Mouse (Mus musculus) adrenal gland, adult (tissue): ENCODE results near the gene Cul1.
"Not testable (repeated sequence)": the region's sequence is repeated elsewhere in the genome, so short reads cannot be mapped to it uniquely, and the experiment has no call there.

Experiments used
- DNase-seq, 2 experiments: peaks; one replicate each; pipeline ENCODE4 v3.0.0; 2022 to 2023; ENCODE audit warnings: low spot score in 1 of 2; ENCODE audit not compliant: inconsistent age in 2 of 2

Gene Cul1

DNA sequence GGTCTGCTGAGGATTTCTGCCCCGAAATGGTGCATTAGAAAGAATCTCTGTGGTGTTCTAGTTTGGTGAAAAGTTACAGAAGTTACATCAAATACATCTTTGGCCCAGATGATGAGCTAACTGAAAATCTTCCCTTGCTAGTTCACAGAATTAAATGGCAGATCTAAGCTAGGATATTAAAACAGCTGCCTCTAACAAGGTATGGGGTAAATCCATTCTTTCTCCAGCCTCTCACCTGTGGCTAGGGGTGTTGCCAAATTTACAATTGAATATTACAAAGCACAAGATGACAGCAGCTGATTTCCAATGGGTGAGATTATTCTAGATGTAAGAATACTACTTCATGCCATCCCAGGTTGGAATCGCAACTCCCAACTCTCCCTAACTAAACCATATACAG lies at the start of gene Cul1:
TSS of gene Cul1 (plus strand) at position 301 of the 400 bp plus-strand sequence.
- DNase-seq: no peak

DNA sequence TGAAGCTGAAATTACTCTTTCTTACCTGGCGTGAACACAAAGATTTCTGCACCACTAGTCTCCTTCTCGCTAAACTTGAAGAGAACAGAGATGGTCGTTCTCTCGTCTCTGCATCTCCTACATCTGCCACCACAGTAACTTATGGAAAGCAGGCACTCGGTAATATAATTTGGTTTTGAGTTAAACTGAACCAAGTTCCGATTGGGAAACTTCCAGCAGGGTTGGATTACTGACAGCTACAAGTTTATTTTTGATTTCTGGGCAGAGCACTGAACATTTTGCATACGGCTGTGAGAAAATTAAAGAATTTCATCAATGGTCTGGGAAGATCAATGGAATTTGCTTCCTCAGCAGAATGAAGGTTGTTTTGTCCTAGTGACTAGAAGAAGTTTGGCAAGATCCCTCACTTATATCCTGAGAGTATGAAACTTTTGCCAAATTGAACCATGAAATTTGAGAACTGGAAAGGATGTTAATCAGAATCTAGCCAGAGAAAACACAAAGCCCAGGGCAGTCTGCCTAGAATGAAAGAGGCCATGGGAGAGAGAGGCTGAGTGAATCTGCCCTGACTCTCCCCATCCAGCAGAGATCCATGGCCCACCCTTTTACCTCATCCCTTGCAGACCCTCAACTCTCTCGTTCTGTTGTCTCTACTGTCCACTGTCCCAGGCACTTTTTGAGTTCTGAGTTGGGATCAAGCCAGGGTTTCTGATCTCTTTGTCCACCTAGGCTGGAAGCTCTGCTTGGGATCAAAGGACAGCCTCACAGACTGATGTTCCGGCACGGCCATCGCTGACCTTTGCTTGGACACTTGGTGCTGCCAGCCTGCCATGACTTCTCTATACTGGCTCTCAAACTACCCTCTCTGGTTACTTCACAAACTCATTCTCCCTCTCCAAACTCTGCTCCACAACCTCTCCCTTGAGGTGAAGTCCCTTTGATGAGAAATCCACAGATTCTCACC lies 48.5 kb upstream of the Cul1 start:
- no peak for DNase-seq

DNA sequence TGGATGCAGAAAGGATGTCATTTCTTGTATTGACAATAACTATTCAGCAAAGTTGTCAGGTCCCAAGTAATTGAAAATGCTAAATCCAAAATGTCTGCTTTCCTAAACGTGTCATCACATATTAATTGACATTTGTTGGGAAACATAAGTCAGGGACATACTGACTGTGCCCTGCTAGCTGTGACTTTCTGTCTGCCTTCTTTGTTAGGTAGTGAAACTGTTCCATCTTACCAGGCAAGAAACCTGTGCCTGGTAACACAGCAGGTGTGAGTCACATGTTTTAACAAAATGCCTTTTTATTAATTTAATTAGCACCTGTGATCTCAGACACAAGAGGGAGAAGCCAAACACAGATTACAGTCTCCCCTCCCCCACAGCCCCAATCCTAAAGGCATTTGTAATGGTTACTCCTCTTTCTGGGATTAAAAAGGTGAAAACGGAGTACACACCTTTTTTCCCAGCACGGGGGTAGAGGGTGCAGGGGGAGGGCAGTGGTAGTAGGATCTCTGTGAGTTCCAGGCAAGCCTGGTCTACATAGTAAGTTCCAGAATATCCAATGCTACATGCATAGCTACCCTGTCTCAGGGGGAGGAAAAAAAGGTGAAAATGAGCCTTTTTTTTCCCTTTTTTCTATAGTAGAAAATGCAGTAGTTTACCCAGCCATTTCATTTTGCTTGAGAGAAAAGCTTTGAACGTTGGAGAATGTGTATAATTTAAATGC lies 40.2 kb upstream of the Cul1 start:
- DNase-seq: no peak

DNA sequence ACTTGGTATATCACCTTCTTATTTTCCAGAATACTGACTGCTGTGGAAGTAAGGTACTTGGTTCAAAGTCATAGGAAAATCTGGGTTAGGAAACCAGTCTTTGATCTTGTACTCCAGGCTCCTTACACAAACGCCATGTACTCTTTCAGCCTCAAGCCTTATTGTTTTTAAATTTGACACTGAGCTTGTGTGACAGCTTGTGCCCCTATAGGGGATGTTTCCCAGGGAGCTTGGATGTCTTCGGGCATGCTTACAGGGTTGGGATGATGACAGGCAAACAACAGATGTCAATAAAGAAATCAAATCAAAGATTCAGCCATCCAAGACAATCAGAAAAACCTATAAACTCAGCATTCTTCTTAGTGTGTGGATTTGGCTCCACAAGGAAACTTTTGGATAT lies 39.5 kb upstream of the Cul1 start:
- DNase-seq: no peak

DNA sequence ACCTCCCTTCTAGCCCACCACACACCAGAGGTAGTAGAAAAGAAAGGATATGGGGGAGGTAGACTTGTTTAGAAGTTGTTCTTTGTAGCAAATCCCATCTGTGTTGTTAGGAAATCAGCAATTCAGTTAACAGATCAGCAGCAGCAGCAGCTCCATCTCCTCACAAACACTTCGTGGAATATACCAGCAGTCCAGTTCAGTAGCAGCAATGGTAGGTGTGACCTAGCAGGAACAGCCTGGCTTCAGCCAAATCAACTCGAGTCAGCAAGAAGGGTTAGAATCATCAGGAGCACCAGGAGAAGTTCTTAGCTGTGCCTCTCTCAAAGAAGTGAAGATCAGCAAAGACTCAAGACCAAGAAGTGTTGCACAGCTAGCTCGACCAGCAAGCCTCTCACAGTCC lies 34.5 kb upstream of the Cul1 start:
- DNase-seq: no peak

DNA sequence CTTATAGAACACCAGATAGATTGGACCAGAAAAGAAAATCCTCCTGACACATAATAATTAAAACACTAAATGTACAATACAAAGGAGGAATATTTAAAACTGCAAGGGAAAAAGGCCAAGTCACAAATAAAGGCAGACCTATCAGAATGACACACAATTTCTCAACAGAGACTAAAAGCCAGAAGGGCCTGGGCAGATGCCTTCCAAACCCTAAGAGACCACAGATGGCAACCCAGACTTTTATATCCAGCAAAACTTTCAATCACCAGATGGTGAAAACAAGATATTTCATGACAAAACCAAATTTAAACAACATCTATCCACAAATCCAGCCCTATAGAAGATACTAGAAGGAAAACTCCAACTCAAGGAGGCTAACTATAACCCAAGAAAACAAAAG lies 33.0 kb upstream of the Cul1 start:
- DNase-seq: no peak

DNA sequence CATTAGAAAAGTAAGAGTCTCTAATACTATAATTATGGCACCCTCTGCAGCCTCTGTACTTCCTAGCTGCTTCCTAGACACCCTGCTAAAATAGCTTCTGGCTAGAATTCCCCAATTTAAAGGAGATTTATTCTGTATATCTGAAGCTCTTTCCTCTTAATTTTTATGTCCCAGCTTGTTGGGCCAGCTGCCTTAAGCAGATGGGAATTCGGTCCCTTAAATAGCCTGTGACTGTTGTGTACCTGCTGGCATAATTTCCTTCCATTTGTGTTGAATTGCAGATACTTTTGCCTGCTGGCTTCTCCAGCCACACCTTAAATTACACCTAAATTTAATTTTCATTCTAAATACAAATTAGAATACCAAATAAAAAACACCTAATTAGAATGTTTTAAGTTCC lies 32.0 kb upstream of the Cul1 start:
- DNase-seq: no peak

DNA sequence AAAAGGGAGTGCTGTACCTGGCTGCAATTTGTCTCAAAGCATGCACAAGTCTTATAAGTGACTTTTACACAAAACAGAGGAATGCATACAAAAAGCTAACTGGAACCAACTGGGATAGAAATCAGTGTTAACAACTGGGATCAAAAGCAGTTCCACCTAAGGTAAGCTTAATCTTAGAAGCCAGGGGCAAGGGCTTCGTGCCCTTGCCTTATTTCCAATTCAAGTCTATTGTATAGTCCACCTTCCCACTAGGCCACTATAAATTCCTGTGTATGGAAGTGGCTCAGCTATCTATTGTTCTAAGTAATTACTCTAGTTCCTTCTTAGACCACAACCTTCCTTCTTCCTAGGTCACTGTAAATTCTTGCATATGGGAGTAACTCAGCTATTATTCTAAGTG lies 27.1 kb upstream of the Cul1 start:
- no peak for DNase-seq

DNA sequence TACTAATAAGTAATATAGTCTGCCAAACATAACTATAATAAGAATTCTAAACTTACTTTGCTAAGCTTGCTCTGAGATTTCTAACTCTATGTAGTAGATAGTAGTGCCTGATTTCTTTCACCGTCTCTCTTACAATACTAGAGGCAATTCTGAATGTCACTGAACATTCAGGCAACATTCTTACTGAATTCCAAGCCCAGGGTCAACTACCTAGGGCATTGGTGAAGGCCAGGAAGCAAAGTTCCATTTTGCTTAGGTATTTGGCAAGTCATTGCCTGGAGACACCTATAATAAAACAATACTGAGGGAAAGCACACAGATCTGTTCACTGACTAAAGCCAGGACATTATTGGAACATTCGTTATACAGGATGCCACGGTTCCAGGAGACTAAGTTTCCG lies 26.6 kb upstream of the Cul1 start:
- not testable (repeated sequence) for DNase-seq

DNA sequence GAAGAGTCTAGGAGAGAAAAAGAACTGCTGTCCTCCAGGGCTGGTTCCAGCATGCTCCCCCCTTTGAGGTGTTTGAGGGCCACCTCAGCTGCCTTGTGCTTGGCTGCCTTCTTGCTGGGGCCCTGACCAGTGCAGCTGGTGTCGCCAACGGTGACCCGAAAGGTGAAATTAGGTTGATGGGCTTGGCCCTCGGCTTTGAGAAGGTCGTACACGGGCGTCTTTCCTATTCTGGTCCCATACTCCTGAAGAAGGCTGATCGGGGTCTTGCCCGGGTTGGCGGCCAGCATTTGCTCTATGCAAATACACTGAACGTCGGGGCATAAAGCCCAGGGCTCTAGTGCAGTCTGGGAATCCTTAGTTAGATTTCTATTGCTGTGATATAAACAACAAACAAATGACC lies 20.4 kb upstream of the Cul1 start:
- DNase-seq: not testable (repeated sequence)

DNA sequence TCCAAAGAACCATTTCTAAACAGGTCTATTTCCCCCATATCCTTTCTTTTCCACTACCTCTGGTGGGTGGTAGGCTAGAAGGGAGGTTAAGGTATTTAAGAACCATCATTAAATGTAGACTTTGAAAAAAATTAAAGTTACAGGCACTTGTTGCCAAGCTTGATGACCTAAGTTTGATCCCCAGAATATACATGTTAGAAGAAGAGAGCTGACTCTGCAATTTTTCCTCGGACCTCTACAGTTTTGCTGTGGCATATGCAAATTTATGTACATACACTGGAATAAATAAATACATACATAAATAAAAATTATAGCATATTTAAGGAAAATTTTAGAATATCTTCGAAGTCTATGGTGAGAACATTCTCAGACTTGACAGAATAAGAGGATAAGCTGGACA lies 13.1 kb upstream of the Cul1 start:
- no peak for DNase-seq

DNA sequence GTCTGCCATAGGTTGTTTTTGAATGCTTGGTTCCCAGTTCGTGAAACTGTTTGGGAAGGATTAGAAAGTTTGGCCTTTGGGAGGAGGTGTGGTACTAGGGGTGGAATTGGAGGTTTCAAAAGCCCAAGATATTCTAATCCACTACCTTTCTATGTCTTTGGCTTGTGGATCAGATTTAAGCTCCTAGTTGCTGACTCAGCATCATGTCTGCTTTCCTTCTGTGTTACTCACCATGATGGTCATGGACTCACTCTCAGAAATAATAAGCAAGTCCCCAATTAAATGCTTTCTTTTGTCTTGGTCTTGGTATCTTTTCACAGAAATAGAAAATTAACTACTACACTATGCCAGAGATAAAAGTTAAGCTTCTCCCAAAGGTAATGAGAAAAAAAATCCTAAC lies 5.5 kb upstream of the Cul1 start:
- no peak for DNase-seq

DNA sequence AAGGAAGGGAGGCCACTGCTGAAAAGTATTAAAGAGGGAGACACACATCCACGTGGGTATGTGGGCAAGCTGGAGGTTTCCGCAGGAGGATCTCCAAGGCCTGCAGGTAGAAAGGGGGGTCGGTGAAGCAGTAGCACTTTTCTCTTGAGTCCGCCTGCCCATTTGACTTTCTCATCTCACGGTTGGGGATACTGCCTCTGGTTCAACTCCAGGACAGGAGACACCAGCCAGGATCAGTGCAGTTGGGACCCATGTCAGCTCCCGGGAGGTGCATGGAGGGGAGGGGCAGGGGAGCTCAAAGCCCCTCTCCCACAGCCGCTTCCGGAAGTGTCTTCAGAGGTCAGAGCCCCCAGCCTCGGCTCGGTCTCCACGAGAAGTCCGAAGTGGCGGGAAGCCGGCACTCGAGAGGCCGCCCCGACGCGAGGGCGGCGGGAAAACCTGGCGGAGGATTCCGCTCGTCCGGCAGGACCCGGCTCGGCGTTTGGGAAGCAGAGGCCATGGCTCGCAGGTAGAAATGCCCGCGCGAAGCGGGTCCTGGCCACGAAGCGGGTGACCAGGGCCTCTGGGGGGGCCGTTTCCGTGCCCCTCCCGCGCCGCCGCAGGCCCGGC lies 428 bp downstream of the Cul1 start:
- DNase-seq: peak in 1 of 2 experiments; percentile 94

DNA sequence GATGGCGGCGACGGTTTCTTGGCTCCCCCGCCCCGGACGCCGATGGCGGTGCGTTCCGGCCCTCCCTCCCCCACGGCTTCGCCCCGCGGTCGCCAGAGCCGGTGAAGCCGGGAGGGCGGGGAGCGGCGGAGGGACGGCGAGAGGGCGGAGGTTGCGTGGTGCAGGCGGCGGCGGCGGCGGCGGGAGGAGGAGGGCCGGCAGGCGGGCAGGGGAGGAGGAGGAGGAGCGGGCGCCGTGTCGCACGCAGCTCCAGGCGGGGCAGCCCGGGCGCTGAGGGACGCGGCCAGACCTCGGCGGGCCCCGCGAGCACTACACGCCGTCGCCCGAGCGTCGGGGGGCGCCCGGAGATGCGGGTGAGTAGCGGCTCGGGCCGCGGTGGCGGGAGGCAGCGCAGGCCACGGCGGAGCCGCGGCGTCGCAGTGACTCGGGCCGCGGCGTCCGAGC lies 955 bp downstream of the Cul1 start:
- DNase-seq: peak in 1 of 2 experiments; percentile 93

DNA sequence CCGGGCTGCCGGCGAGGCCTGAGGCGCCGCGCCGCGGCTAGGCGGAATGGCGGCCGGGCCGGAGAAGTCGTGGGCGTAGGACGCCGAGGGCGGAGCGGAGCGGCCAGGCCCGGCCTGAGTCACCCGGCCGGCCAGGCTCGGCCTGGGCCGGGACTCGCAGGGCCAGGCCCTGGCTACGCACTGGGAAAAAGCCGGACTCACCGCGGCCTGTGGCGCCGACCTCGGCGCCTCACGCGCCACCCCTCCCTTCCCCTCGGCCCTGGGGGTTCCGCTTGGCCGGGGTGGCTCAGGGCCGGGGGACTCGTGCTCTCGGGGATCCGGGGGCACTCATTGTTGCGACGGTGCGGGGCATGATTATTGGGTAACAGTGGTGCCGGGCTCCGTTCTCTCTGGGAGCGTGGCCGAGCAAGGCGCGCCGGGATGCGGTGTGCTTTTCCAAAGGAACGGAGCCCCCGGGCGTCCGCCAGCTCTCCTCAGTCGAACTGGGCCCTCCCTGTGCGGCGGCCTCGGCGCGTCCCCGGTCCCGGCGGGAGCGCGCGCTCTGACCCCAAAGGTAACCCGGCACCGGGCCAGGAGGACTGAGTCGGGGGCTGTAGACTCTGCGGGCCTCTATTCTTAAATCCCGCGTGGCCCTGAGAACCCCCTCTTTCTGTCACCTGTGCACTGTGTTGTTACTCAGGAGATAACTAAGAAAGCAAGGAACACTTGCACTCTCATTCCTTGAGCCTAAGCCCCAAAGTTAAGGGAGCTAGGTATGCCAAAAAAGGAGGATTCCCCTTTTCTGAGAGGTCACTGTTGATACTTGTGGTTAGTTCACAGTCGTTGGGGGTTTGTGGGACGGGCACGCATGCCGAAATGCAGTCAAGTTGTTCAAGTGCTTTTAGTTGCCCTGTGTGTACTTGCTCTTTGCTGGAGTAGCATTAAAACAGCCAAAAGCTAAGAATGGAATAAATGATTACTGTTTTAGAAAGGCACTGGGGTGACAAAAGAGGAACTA lies 1.7 kb downstream of the Cul1 start:
- peak; percentile 83 to 91 for DNase-seq

DNA sequence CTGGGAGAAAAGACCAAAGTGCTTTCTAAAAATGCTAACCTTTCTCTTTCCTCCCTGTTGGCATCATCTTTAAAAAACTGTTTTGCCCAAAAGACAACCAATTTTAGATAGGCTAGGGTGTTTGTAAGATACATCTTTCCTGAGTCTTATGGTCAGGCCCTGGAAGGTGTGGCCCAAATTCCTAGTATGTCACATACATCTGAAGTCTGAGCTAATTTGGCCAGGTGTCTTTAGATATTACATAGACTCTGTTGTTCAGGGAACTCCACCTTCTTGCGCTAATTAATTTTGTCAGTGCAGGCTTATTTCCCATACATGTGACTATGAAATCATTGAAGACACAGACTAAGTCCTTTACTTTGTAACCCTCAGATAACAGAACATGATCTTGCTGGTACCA lies 2.6 kb downstream of the Cul1 start:
- DNase-seq: peak in 1 of 2 experiments; percentile 42

DNA sequence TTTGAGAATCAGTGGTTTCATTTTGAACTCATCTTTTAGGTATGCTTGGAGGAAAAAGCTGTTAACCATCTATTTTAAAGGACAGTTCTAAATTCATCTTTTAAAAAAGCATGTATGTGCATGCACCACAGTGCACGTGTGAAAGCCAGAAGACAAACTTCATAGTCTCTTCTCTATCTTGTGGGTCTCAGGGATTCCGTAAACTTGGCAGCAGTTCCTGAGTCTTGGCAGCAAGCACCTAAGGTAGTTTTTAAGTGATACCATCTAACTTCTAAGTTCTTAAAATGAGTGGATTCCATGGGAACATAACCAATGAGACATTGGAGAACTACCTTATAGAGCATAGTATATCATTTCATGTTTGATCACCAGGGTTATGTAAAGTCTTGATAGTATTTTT lies 3.7 kb downstream of the Cul1 start:
- DNase-seq: peak in 1 of 2 experiments; percentile 47

DNA sequence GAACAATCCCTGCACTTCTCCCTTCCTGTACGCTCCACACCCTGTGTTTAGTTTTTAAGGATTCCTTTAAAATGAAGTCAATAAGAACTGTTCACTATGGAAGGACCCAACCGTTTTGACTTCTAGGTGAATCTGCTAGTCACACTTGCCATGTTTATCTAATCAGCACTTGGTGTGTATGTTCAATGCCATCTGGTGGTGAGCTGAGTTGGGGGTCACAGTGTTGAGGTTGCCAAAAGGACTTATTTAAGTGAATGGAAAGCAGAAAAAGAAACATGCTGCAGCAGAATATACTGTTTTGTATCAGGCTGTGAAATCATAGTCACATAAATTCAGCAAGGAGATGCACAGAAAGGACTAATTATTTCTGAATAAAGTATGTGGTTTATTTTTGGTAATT lies 12.2 kb downstream of the Cul1 start:
- DNase-seq: peak in 1 of 2 experiments; percentile 42

DNA sequence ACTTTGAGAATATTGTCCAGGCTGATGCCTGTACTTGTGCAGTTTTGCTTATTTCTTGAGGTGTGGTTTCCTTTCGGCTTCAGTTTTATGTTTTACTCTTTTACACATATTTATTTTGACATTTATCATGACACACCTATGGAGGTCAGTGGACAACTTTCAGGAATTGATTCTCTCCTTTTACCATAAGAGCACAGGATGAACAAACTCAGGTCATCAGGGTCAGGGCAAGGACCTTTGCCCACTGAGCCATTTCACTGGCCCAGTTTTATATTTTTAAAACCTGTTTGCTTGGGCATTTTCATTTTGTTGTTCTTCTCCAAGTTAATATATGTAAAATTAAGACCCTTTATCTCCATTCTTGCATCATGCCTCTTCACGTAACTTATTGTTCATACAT lies 13.3 kb downstream of the Cul1 start:
- no peak for DNase-seq

DNA sequence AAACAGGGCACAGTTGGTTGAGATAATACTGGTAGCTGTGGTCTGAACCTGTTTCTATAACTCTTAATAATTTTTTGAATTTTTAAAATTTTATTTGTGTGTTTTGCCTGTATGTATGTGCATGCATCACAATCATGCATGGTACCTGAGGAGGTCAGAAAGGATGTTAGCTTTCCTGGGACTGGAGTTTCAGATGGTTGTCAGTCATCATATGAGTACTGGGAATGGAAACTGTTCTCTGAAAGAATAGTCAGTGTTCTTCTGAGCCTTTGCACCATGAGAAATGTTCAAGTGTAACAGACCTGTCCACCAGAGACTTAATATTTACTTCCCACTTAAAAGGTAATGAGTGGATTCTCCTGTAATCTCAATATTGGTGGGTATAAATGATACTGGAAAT lies 13.9 kb downstream of the Cul1 start:
- DNase-seq: no peak

DNA sequence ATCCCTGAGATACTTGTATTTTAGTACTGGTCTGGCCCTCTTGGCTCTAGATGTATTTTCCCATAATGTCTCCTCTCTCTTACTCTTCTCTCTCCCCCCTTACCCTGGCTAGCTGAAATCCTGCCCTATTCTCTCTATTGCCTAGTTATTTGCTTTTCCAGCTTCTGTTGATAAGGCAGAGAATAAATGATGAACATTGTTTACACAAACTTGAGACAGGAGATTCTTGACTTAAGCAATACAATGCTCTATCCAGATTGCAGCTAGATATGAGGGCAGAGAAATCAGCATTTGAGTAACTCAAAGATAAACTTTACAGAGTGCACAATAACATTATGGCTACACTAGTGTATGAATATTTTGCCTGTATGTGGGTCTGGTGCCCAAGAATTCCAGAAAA lies 16.6 kb downstream of the Cul1 start:
- no peak for DNase-seq
